Mouse (Mus musculus) cerebellum, adult (tissue): Measurements from ENCODE around the gene Rad21l.
"Not testable (repeated sequence)": the region's sequence is repeated elsewhere in the genome, so short reads cannot be mapped to it uniquely, and the experiment has no call there.

Source experiments
- ATAC-seq: cut with Nextera tagmentation; 2 replicates; pipeline ENCODE4 v1.9.2; 2017; ENCODE audit warnings: mild to moderate bottlenecking, moderate library complexity, mixed read lengths; ENCODE audit not compliant: insufficient number of reproducible peaks, low FRiP score, low TSS enrichment

Gene Rad21l

DNA sequence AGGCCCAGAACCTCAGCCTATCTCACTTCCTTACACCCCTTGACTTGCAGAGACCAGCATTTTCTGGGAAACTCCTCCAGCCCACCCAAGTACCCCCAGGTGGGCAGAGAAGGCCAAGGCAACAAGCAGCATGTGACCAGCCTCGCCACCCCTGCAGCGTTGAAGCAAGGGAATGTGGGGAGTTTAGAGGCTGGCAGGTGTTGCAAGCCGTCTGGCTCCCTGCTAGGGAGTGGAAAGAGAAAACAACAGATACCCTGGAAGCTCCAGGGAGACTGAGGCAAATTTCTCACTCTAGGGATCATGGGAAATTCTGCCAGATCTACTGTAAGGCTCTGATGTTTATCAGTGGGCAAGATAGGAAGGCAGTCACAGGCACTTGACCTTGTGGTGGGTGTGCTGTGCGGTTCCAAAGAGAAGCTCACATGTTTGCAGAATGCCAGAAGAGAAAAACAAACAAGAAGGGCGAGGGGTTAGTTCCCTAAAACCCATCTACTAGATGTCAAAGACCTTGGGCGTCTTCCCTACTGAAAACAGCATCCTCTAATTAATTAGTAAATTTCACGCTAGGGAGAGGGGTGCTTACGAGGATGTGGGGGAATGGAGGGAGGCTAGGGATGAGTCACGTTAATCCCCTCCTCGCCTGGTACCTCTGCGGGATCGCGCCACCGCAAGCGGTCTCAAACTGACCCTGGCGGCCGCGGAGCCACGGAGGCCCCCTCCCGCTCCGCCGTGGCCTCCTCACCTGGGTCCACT is 36.8 kb downstream of the Rad21l start:
- peak; percentile 13; the same call in 1 of the 2 replicates for ATAC-seq

DNA sequence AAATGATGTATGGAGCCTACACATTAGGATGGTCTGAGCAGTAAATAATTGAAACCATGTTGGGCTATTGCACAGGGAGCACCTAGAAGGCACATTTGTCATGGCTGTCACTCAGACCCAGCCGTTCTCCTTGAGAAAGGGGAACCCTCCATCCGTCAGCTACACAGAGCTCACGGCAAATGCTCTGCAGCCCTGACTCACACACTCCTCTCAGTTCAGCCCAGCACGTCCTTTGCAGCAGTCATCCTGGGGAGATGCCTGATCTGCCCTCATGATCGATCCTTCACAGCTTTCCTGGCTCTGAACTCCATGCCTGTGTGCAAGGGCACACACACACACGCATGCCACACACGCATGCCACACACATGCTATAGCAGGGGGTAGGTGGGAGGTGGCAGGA is 39.0 kb downstream of the Rad21l start:
- no peak for ATAC-seq

DNA sequence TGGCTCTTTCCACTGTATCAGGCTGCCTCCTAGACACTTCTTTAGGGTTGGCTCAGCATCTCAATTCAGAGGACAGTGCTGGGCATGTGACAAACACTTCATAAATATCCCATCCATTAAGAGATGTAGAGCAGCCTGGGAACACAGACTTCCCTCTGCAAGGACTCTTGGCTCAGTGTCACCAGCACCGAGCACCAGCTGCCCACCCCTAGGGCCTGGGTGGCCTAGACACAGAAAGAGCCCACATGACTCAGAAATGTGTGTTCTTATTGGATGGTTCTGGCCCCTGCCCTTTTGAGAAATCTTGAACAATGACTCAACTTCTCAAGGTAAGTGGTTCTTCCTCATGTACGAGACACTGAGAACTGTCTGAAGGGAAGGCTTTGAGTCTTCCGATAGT is 40.3 kb downstream of the Rad21l start:
- ATAC-seq, result no peak

DNA sequence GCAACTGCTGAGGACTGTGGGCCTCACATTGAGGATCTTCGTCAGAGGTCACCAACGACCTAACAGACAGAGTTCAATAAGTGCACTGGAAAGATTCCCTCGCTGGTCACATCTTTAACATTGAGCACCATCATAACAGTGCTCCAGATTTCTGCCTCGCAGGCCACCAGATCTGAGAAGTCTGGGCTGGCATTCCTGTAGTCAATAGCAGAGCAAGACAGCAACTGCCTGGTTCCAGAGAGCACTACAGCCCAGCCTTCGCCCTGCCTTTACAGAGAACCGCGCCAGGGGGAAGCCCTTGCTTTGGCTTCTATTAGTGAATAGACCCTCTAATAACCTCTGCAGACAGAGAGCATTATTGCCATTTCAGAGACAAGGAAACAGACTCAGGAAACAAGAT is 42.0 kb downstream of the Rad21l start:
- no peak for ATAC-seq

DNA sequence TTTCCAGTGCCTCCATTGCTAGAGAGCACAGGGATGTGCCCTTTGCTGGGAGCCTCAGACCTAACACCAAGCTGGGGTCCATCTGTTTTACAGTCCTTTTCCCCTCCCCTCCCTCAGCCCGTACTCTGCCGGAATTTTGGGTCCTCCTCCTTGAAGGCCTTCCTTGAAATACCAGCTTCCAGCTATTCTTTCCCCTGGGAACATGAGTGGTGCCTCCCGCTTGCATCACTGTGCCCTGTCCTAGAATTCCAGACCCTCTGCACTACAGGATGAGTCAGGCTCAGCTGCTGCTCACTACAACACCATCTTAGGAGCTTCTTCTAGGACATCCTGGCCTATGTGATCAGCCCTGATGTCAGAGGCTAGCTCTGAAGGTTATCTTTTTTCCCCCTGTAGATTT is 44.6 kb downstream of the Rad21l start:
- ATAC-seq, result no peak

DNA sequence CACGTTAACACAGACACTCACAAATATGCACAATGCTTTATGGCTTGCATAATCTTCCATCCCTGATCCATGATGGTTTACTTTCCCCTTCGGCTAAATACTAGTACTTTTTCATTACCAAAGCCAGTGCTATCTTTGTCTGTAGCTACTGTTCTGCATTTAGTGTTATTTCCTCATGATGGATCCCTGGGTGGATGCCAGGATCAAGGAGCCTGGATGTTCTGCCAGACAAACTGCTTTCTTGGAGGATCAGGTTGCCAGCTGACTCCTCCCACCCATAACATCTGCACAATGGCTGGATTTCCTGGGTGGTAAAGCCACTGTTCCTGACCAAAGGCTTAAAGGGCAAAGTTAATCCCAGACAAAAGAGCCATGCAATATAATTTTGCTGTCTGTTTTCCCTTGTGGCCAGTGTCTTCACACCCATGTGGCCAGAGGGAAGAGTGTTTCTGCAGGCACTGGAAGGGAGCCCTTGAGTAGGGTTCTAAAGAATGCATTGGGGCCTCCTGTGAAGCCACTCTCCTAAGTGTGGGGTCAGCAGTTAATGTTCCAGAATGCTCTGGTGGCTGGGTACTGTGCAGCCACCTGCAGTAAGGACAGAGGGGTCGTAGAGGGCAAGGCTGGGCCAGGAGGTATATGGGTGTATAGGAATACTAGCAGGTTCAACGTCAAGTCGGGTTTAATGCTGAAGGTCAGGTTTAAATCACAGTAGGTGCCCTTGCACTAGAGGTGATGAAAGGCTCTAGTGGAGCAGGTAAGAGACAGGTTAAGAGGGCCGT is 51.6 kb downstream of the Rad21l start:
- ATAC-seq, result no peak

DNA sequence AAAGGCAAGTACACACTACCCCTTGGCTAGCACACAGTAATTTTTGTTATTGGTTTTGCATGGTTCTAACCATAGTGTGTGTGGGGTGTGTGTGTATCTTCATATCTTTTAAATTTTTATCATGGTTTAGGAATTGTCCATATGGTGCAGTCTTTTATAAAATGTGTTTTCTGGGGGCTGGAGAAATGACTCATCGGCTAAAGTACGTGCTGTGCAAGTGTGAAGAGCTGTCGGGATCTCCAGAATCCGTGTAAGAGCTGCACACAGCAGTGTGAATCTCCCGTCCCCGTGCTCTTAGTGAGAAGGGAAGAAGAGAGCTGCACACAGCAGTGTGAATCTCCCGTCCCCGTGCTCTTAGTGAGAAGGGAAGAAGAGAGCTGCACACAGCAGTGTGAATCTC is 52.6 kb downstream of the Rad21l start:
- not testable (repeated sequence) for ATAC-seq

DNA sequence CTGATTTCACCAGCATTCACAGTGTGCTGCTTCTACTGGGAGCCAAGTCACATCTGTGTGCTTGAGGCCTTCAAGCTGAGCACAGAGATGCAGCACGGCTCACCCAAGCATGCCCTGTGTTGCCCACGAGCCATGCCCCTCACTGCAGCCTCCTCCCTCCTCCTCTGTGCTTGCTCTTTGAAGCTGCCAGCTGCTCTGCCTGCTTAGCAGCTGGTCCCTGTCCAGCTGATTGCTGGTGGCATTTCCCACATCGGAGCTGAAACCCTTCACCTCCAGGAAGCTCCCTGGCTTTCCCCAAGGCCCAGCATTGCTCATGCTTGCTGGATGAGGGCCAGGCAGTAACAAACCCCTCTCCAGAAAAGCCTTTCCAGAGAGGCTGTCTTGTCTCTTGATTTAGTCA is 58.4 kb downstream of the Rad21l start:
- ATAC-seq, result no peak

DNA sequence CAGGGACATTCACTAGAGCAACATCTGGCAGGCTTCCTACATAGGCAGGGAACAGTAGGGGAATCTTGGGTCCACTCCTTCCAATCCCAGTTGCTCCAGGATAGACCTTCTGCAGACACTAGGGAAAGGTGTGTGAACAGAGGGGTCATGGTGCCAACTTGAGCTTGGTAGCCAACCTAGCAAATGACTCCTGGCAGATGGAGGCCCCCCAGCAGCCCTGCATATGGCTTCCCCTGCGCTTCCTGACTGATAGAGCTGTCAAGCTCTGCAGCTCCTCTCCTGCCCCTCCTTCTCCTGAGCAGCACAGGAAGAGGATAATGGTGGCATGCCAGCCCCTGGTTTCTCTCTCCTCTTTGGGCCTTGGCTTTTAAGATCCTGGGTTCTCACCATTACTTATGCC is 59.9 kb downstream of the Rad21l start:
- peak; percentile 85 for ATAC-seq

DNA sequence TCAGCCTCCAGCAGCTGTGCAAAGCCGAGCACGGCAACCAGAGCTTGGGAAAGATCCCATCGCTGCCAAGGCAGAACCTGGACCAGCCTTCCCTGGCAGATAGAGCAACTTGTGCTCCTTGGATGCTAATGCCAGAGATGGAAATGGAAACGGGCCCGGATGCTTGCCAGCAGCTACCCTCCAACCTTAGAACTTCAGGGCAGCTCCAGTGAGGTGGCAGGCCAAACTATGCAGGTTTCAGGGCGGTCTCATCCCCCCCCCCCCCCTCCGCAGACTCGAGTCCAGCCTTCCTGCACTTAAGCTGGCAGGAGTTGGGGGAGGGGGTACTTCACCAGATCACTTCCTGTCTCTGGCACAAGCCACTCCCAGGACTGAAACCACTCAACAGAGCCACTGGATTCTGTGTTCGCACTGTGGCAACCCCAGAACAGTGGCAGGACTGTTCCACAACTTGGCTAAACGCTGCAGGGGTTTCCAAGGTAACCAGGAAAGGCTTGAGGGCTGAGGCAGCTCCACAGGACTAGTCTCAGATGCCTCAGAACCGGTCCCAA is 62.8 kb downstream of the Rad21l start:
- no peak for ATAC-seq

DNA sequence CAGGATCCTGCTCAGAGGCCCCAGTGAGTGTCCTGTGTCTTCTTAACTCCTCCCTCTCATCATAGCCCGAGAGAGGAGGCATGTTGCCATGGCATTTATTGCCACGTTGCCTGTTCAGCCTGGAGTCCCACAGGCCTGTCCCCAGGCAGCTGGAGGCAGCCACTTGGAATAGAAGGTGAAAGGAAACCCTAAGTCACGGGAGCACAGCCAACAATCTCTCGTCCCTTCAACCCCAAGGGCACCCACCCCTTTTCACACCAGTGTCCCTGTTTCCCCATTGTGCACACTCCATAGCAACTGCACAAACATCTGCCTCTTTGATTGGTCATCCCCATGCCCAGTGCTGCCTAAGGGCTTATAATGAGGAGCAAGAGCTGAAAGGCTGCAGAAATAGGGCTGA is 64.7 kb downstream of the Rad21l start:
- no peak for ATAC-seq

DNA sequence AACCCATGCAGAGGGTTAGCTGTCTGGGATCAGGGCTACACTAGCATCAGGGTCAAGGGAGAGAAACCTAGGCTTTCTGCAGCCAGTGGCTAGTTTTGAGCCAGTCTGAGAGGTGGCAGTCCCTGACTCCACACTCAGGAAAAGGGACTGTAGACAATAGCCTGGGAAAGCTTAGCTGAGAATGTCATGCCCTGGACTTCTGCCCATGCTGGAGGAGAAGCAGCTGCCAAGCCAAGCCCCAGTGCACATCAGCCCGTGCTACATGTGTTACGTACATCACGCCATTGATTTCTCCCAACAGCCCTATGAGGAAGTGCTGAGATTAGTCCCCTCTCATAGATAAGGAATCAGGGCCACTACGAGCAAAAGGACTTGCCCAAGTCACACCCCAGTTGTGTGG is 66.2 kb downstream of the Rad21l start:
- no peak for ATAC-seq

DNA sequence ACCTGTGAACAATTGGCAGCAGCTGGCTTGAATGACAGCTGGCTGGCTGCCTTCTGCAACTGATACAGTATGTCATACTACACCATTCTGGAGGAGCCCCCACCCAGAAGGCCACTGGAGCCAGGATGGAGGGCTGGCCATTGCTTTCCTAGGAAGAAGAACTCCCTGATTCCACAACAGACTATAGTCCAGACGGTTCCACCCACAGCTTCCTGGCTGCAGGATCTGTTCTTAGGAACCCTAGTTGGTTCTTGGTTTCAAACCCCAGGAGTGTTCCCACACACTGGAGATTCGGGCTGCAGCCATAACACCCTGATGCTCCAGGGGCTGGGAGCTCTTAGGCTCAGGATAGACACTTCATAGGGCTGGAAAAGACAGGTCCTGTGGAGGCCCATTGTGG is 70.3 kb downstream of the Rad21l start:
- ATAC-seq, result no peak
